Mouse (Mus musculus): ENCODE results near the gene Cnih3. TPM values are rescaled to one million over a fixed set of nuclear protein-coding genes. Genes with fewer than 3 reads are reported as not detected.

The Cnih3 gene
- polyA plus RNA-seq, 1 experiment: 2.7 TPM

GRCm38 (mm10) chr1:181466601-181467320 lies 114.3 kb downstream of the Cnih3 start:
- WGBS: 55% methylated on average over 17 of the region's 17 CpGs
- no peaks in the 10 kb centered on the region; the same call in 1 of the 2 replicates for H3K4me1 ChIP-seq (ENCODE audit: control insufficient read depth, insufficient read depth, low read length)
- H3K4me3 ChIP-seq (replicated peaks; ENCODE audit: control insufficient read depth, low read depth, low read length): no peak overlapping the region
- TF ChIP-seq POLR2A (IDR thresholded peaks at IDR 0.05; ENCODE audit: borderline replicate concordance, control insufficient read depth, low read depth, low read length): no peak
- TF ChIP-seq CTCF (IDR thresholded peaks at IDR 0.05; ENCODE audit: control insufficient read depth, insufficient read depth, low read length): no peak
- H3K27ac ChIP-seq (ENCODE audit: control insufficient read depth, insufficient read depth, low read depth, low read length, poor library complexity): no peak overlapping the region

GRCm38 (mm10) chr1:181467321-181467670 lies 114.9 kb downstream of the Cnih3 start:
- 87% methylated on average over 6 of the region's 6 CpGs for WGBS
- no peak overlapping the region for H3K4me3 ChIP-seq (replicated peaks; ENCODE audit: control insufficient read depth, low read depth, low read length)
- TF ChIP-seq CTCF (IDR thresholded peaks at IDR 0.05; ENCODE audit: control insufficient read depth, insufficient read depth, low read length) (no peak), POLR2A (IDR thresholded peaks at IDR 0.05; ENCODE audit: borderline replicate concordance, control insufficient read depth, low read depth, low read length) (no peak)
- no peaks in the 10 kb centered on the region; the same call in 1 of the 2 replicates for H3K4me1 ChIP-seq (ENCODE audit: control insufficient read depth, insufficient read depth, low read length)
- no peak overlapping the region for H3K27ac ChIP-seq (ENCODE audit: control insufficient read depth, insufficient read depth, low read depth, low read length, poor library complexity)

GRCm38 (mm10) chr1:181469415-181469814 lies 117.0 kb downstream of the Cnih3 start:
- Histone ChIP-seq H3K4me3 (replicated peaks; ENCODE audit: control insufficient read depth, low read depth, low read length) (no peak overlapping the region), H3K4me1 (ENCODE audit: control insufficient read depth, insufficient read depth, low read length) (no peaks in the 10 kb centered on the region; the same call in 1 of the 2 replicates), H3K27ac (ENCODE audit: control insufficient read depth, insufficient read depth, low read depth, low read length, poor library complexity) (no peak overlapping the region)
- 73% methylated on average over 8 of the region's 8 CpGs for WGBS
- TF ChIP-seq CTCF (IDR thresholded peaks at IDR 0.05; ENCODE audit: control insufficient read depth, insufficient read depth, low read length): no peak
- no peak for TF ChIP-seq POLR2A (IDR thresholded peaks at IDR 0.05; ENCODE audit: borderline replicate concordance, control insufficient read depth, low read depth, low read length)

- no peak overlapping the region for H3K4me3 ChIP-seq (replicated peaks; ENCODE audit: control insufficient read depth, low read depth, low read length)
- no peaks in the 10 kb centered on the region for H3K4me1 ChIP-seq (ENCODE audit: control insufficient read depth, insufficient read depth, low read length)
- H3K27ac ChIP-seq (ENCODE audit: control insufficient read depth, insufficient read depth, low read depth, low read length, poor library complexity): no peak overlapping the region
- TF ChIP-seq CTCF (IDR thresholded peaks at IDR 0.05; ENCODE audit: control insufficient read depth, insufficient read depth, low read length) (no peak), POLR2A (IDR thresholded peaks at IDR 0.05; ENCODE audit: borderline replicate concordance, control insufficient read depth, low read depth, low read length) (no peak)
- 80% methylated on average over 8 of the region's 8 CpGs for WGBS
These were observed 123.7 kb downstream of the Cnih3 start for GRCm38 (mm10) chr1:181476141-181476540.

GRCm38 (mm10) chr1:181476557-181476956 lies 124.1 kb downstream of the Cnih3 start:
- Histone ChIP-seq H3K4me3 (replicated peaks; ENCODE audit: control insufficient read depth, low read depth, low read length) (no peak overlapping the region), H3K4me1 (ENCODE audit: control insufficient read depth, insufficient read depth, low read length) (no peaks in the 10 kb centered on the region), H3K27ac (ENCODE audit: control insufficient read depth, insufficient read depth, low read depth, low read length, poor library complexity) (no peak overlapping the region)
- 71% methylated on average over 6 of the region's 6 CpGs for WGBS
- TF ChIP-seq POLR2A (IDR thresholded peaks at IDR 0.05; ENCODE audit: borderline replicate concordance, control insufficient read depth, low read depth, low read length) (no peak), CTCF (IDR thresholded peaks at IDR 0.05; ENCODE audit: control insufficient read depth, insufficient read depth, low read length) (no peak)

GRCm38 (mm10) chr1:181484696-181485095 lies 132.3 kb downstream of the Cnih3 start:
- H3K27ac ChIP-seq (ENCODE audit: control insufficient read depth, insufficient read depth, low read depth, low read length, poor library complexity): no peak overlapping the region
- no peaks in the 10 kb centered on the region for H3K4me1 ChIP-seq (ENCODE audit: control insufficient read depth, insufficient read depth, low read length)
- H3K4me3 ChIP-seq (replicated peaks; ENCODE audit: control insufficient read depth, low read depth, low read length): no peak overlapping the region
- WGBS: 74% methylated on average over 5 of the region's 5 CpGs
- TF ChIP-seq CTCF (IDR thresholded peaks at IDR 0.05; ENCODE audit: control insufficient read depth, insufficient read depth, low read length) (no peak), POLR2A (IDR thresholded peaks at IDR 0.05; ENCODE audit: borderline replicate concordance, control insufficient read depth, low read depth, low read length) (no peak)

GRCm38 (mm10) chr1:181503471-181503870 lies 151.0 kb downstream of the Cnih3 start:
- TF ChIP-seq CTCF (IDR thresholded peaks at IDR 0.05; ENCODE audit: control insufficient read depth, insufficient read depth, low read length) (no peak), POLR2A (IDR thresholded peaks at IDR 0.05; ENCODE audit: borderline replicate concordance, control insufficient read depth, low read depth, low read length) (no peak)
- 80% methylated on average over 2 of the region's 2 CpGs for WGBS
- no peak overlapping the region for H3K4me3 ChIP-seq (replicated peaks; ENCODE audit: control insufficient read depth, low read depth, low read length)
- H3K27ac ChIP-seq (ENCODE audit: control insufficient read depth, insufficient read depth, low read depth, low read length, poor library complexity): no peak overlapping the region
- no peaks in the 10 kb centered on the region for H3K4me1 ChIP-seq (ENCODE audit: control insufficient read depth, insufficient read depth, low read length)

- H3K27ac ChIP-seq (ENCODE audit: control insufficient read depth, insufficient read depth, low read depth, low read length, poor library complexity): no peak overlapping the region
- H3K4me1 ChIP-seq (ENCODE audit: control insufficient read depth, insufficient read depth, low read length): no peaks in the 10 kb centered on the region
- 7% methylated on average over 8 of the region's 8 CpGs for WGBS
- H3K4me3 ChIP-seq (replicated peaks; ENCODE audit: control insufficient read depth, low read depth, low read length): no peak overlapping the region
- TF ChIP-seq CTCF (IDR thresholded peaks at IDR 0.05; ENCODE audit: control insufficient read depth, insufficient read depth, low read length): no peak
- no peak for TF ChIP-seq POLR2A (IDR thresholded peaks at IDR 0.05; ENCODE audit: borderline replicate concordance, control insufficient read depth, low read depth, low read length)
These were observed 152.9 kb downstream of the Cnih3 start for GRCm38 (mm10) chr1:181505367-181505766.

Other genes starting within 250 kb of the Cnih3 start
- gene Nvl, start 208.4 kb upstream of the Cnih3 start, polyA plus RNA-seq (2011; ENCODE audit: insufficient read depth, insufficient read length, low replicate concordance, missing spikeins): 13.7 and 18.1 TPM in 2 replicates
- gene Cnih4, start 207.9 kb upstream of the Cnih3 start, polyA plus RNA-seq (2011; ENCODE audit: insufficient read depth, insufficient read length, low replicate concordance, missing spikeins): 33.9 and 52.1 TPM in 2 replicates
- gene Wdr26, start 140.6 kb upstream of the Cnih3 start, polyA plus RNA-seq (2011; ENCODE audit: insufficient read depth, insufficient read length, low replicate concordance, missing spikeins): 88.4 and 115 TPM in 2 replicates
- gene Ccdc121, start 158.8 kb downstream of the Cnih3 start, polyA plus RNA-seq (2011; ENCODE audit: insufficient read depth, insufficient read length, low replicate concordance, missing spikeins): not detected in 2 replicates
- gene Dnah14, start 223.9 kb downstream of the Cnih3 start, polyA plus RNA-seq (2011; ENCODE audit: insufficient read depth, insufficient read length, low replicate concordance, missing spikeins): 0.36 TPM in 1 of 2 replicates, not detected in the other

All from bone marrow, adult 2 months (tissue).